Mouse (Mus musculus): ENCODE data around the gene Magi2. TPM values are rescaled to one million over a fixed set of nuclear protein-coding genes. Genes with fewer than 3 reads are reported as not detected.
A peak's percentile ranks its signal among the peaks of the same experiment; 100 is the strongest.
"Not testable (repeated sequence)": the region's sequence is repeated elsewhere in the genome, so short reads cannot be mapped to it uniquely, and the experiment has no call there.

Magi2 gene
- polyA plus RNA-seq, 1 experiment: 52.8 TPM

DNA sequence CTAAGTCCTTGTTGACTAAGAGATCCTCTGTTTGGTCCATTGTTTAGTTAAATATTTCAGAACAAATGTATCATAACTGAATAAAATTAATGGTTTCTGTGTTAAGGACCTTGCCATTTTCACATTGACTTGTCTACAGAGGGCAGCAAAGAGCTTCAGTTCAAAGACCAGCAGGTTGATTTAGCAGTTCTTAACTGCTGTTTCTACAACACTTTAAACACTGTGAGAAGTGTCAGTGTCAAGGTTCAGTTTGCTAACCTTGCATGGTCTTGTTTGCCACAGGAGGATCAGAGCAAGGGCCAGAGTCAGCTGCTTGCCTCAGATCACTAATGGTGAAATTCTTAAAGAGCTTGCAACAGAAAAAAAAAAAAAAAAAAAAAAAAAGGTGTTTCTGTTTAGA lies 295.3 kb downstream of the Magi2 start:
- H3K4me3 ChIP-seq (ENCODE audit: insufficient read depth, low read length): no peak overlapping the region
- peaks cover 2% of the 10 kb centered on the region for H3K4me1 ChIP-seq (ENCODE audit: control insufficient read depth, insufficient read depth, low read length)
- no peak overlapping the region for H3K27ac ChIP-seq (ENCODE audit: insufficient read depth, low read length)
- no peak for TF ChIP-seq POLR2A (IDR thresholded peaks at IDR 0.05; ENCODE audit: extremely low read depth, insufficient read depth, low read length)
- peak; percentile 41; the same call in 1 of the 2 replicates for TF ChIP-seq CTCF (IDR thresholded peaks at IDR 0.05; ENCODE audit: extremely low read depth, insufficient read depth, low read length)

DNA sequence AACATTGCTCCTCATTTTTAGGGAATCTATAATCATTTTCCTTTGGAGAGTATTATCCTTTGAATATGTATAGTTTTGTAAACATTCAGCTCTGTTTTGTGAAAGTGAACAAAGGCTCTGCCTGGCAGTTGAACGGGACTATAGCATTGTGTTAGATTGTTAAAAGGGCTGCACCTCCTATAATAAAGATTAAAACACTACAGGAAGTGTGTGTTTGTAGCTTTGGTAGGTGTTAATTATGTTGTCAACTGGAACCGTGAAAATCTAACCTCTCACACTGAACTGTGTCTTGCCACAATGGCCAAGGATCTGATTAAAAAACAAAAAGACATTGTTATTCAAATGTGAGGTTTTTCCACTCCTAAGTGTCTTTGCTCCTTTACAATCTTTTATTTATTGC lies 312.5 kb downstream of the Magi2 start:
- no peak overlapping the region for H3K27ac ChIP-seq (ENCODE audit: insufficient read depth, low read length)
- no peak overlapping the region for H3K4me3 ChIP-seq (ENCODE audit: insufficient read depth, low read length)
- peaks cover 2% of the 10 kb centered on the region for H3K4me1 ChIP-seq (ENCODE audit: control insufficient read depth, insufficient read depth, low read length)
- TF ChIP-seq POLR2A (IDR thresholded peaks at IDR 0.05; ENCODE audit: extremely low read depth, insufficient read depth, low read length) (no peak), CTCF (IDR thresholded peaks at IDR 0.05; ENCODE audit: extremely low read depth, insufficient read depth, low read length) (no peak)

DNA sequence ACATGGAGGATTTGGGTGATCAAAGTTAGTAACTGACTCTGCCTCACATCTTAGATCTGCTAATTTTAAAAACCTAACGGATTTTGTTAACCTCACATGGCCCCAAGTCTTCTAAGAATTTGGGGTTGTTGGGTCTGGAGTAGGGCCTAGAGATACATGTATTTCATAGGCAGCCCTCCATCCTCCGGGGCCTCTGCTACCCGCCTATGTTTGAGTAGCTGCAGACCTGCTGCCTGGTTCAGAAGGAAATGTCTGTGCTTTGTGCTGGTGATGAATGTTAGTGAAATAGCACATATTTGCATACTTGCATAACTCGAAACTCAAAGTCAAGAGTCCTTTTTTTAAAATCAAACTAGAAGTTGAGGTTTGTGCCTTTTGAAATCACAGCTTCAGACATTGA lies 319.6 kb downstream of the Magi2 start:
- Histone ChIP-seq H3K4me1 (ENCODE audit: control insufficient read depth, insufficient read depth, low read length) (peaks cover 8% of the 10 kb centered on the region), H3K4me3 (ENCODE audit: insufficient read depth, low read length) (no peak overlapping the region), H3K27ac (ENCODE audit: insufficient read depth, low read length) (peak overlapping the region; percentile 73; the same call in 1 of the 2 replicates)
- TF ChIP-seq CTCF (IDR thresholded peaks at IDR 0.05; ENCODE audit: extremely low read depth, insufficient read depth, low read length): no peak
- TF ChIP-seq POLR2A (IDR thresholded peaks at IDR 0.05; ENCODE audit: extremely low read depth, insufficient read depth, low read length): peak; percentile 58

DNA sequence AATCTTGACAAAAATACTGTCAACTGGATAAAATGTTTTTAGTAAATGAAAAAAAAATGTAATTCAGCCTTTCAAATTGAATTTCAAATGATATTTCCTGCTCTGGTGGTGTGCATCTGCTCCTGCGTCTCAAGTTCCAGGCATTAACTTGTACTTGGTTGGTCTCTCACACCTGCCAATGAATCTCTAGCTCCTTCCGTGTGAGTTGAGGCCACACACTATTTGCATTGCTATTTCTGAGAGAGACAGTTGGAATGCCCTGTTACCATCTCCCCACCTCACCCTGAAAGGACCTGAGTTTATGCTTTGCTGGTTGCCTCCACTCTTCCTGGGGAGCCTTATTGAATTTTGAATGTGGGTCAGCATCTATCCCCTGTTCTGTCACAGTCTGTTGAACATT lies 320.1 kb downstream of the Magi2 start:
- no peak for TF ChIP-seq POLR2A (IDR thresholded peaks at IDR 0.05; ENCODE audit: extremely low read depth, insufficient read depth, low read length)
- no peak for TF ChIP-seq CTCF (IDR thresholded peaks at IDR 0.05; ENCODE audit: extremely low read depth, insufficient read depth, low read length)
- H3K27ac ChIP-seq (ENCODE audit: insufficient read depth, low read length): peak overlapping the region; percentile 75
- H3K4me3 ChIP-seq (ENCODE audit: insufficient read depth, low read length): no peak overlapping the region
- H3K4me1 ChIP-seq (ENCODE audit: control insufficient read depth, insufficient read depth, low read length): peaks cover 8% of the 10 kb centered on the region

DNA sequence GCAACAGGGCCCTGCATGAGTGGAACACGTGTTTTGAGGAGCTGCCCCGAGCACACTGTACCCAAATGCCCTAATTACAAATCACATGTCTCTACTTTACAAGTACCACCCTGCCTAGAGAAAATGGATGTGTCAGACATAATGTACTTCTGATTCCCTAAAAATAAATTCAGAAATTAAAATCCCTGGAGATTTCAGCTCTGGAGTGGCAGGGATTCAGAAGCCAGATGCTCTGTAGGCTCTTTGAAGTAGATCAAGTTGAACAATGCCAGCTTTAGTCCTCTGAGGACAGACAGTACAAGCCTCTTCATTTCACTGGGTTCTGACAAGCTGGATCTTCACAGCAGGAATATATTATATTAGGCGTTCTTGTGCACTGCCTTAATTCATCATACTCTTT lies 326.7 kb downstream of the Magi2 start:
- peaks cover 3% of the 10 kb centered on the region for H3K4me1 ChIP-seq (ENCODE audit: control insufficient read depth, insufficient read depth, low read length)
- TF ChIP-seq POLR2A (IDR thresholded peaks at IDR 0.05; ENCODE audit: extremely low read depth, insufficient read depth, low read length): no peak
- TF ChIP-seq CTCF (IDR thresholded peaks at IDR 0.05; ENCODE audit: extremely low read depth, insufficient read depth, low read length): no peak
- no peak overlapping the region for H3K27ac ChIP-seq (ENCODE audit: insufficient read depth, low read length)
- H3K4me3 ChIP-seq (ENCODE audit: insufficient read depth, low read length): no peak overlapping the region

DNA sequence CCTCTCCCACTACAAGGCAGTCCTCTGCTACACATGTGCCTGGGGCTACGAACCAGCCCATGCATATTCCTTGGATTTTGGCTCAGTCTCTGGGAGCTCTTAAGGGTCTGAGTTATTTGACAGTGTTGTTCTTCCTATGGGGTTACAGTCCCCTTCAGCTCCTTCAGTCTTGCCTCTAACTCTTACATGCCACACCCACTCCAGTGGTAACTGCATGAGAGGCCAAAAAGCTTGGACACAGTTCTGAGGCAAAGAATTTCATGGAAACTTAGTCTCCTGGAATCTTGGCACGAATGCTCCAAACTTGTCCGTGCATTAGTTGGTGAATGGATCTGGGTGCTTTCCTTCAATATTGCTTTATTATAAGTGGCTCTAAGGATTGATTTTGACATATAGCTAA lies 338.8 kb downstream of the Magi2 start:
- Histone ChIP-seq H3K4me3 (ENCODE audit: insufficient read depth, low read length) (no peak overlapping the region), H3K27ac (ENCODE audit: insufficient read depth, low read length) (no peak overlapping the region), H3K4me1 (ENCODE audit: control insufficient read depth, insufficient read depth, low read length) (no peaks in the 10 kb centered on the region)
- TF ChIP-seq CTCF (IDR thresholded peaks at IDR 0.05; ENCODE audit: extremely low read depth, insufficient read depth, low read length) (no peak), POLR2A (IDR thresholded peaks at IDR 0.05; ENCODE audit: extremely low read depth, insufficient read depth, low read length) (no peak)

DNA sequence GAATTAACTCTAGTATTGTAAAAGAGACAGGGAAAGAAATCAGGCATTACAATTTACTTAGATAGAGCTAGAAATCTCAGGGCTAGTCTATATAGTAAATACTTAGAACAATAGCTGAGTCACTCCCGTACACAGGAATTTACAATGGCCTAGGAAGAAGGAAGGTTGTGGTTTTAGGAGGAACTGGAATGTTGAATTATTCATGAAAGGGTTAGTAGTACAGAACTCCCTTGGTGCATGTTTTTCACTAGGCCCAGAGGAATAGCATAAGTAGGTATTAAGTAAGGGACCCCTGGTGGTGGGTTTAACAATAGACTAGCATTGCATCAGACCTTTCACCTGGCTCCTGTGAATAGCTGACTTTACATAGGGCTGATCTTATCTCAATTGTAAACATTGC lies 339.3 kb downstream of the Magi2 start:
- H3K27ac ChIP-seq (ENCODE audit: insufficient read depth, low read length); H3K4me1 ChIP-seq (ENCODE audit: control insufficient read depth, insufficient read depth, low read length); H3K4me3 ChIP-seq (ENCODE audit: insufficient read depth, low read length): not testable (repeated sequence)

DNA sequence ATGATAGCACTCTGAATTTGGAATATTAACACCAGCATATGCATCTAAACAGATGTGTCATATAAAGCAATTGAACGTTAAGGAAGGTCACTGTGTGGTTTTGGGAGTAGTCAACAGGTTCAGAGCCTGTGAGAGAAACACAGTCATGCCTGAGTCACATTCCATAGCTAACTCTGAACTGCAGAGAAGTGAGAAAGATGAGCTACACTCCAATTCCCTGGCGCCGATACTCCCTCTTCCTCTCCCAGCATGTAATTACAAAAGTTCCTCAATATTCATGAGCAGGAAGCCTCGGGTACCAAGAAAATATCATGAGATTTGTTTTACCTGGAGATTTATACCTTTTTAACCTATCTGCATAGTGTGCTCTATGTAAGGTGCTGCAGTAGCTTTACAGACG lies 380.9 kb downstream of the Magi2 start:
- TF ChIP-seq CTCF (IDR thresholded peaks at IDR 0.05; ENCODE audit: extremely low read depth, insufficient read depth, low read length) (no peak), POLR2A (IDR thresholded peaks at IDR 0.05; ENCODE audit: extremely low read depth, insufficient read depth, low read length) (no peak)
- H3K4me3 ChIP-seq (ENCODE audit: insufficient read depth, low read length): no peak overlapping the region
- H3K27ac ChIP-seq (ENCODE audit: insufficient read depth, low read length): no peak overlapping the region
- H3K4me1 ChIP-seq (ENCODE audit: control insufficient read depth, insufficient read depth, low read length): no peaks in the 10 kb centered on the region

DNA sequence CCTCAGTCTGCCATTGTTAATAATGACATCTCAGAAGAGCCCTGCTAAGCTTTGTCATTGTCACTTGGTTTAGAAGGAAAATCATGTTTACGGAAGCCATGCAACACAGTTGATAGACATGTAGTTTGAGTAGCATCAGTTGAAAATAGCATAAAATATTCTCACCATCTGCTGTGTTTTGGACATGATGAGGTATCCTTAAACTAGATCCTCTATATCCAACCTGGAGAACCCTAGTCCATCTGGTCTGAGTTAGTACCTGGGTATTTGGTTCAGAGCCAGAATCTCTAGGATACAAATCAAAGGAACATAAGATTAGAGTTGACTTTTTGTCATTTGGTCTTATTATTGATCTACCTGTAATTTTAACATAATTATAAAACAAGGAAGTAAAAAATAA lies 385.0 kb downstream of the Magi2 start:
- Histone ChIP-seq H3K4me1 (ENCODE audit: control insufficient read depth, insufficient read depth, low read length) (no peaks in the 10 kb centered on the region), H3K27ac (ENCODE audit: insufficient read depth, low read length) (no peak overlapping the region), H3K4me3 (ENCODE audit: insufficient read depth, low read length) (no peak overlapping the region)
- TF ChIP-seq CTCF (IDR thresholded peaks at IDR 0.05; ENCODE audit: extremely low read depth, insufficient read depth, low read length) (no peak), POLR2A (IDR thresholded peaks at IDR 0.05; ENCODE audit: extremely low read depth, insufficient read depth, low read length) (no peak)

DNA sequence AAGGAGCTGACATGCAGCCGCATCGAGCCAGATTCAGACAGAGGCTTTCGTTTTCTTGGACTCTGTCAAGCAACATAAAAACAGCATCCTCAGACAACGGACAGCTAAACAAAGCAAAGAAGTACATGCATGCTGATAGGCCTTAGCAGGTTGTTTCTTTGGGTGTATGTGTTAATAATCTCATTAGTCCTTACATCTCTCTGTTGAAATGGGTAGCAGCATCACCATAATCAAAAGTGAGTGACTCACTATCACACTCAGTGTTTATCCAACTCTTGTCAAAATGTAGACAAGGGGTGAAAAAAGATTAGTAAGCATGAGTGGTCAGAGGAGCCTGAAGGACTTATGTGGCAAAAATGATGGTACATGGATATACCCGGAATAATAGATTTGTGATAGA lies 394.8 kb downstream of the Magi2 start:
- H3K4me3 ChIP-seq (ENCODE audit: insufficient read depth, low read length): no peak overlapping the region
- H3K27ac ChIP-seq (ENCODE audit: insufficient read depth, low read length): no peak overlapping the region
- no peak for TF ChIP-seq CTCF (IDR thresholded peaks at IDR 0.05; ENCODE audit: extremely low read depth, insufficient read depth, low read length)
- TF ChIP-seq POLR2A (IDR thresholded peaks at IDR 0.05; ENCODE audit: extremely low read depth, insufficient read depth, low read length): no peak
- no peaks in the 10 kb centered on the region for H3K4me1 ChIP-seq (ENCODE audit: control insufficient read depth, insufficient read depth, low read length)

DNA sequence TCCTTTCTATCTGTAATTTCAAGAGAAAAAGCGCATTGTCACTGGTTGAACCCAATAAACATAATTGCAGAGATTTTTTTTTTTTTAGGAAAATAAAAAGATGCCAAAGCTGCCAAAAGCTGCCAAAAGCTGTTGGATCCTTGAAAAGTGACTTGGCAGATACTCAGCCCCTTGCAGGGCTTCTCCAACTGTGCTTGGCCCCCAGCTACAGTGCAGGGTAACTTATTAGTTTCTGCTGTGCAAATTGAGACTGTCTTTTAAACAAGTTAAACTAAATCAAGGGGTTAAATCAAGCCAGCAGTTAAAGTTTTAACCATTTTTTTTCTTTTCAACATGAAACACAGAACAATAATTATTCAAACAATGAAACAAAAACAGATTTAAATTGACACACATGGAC lies 407.1 kb downstream of the Magi2 start:
- no peak overlapping the region for H3K27ac ChIP-seq (ENCODE audit: insufficient read depth, low read length)

More for the DNA sequence above, 407.1 kb downstream of the Magi2 start:
- H3K4me1 ChIP-seq (ENCODE audit: control insufficient read depth, insufficient read depth, low read length): no peaks in the 10 kb centered on the region
- TF ChIP-seq CTCF (IDR thresholded peaks at IDR 0.05; ENCODE audit: extremely low read depth, insufficient read depth, low read length): no peak
- TF ChIP-seq POLR2A (IDR thresholded peaks at IDR 0.05; ENCODE audit: extremely low read depth, insufficient read depth, low read length): no peak
- no peak overlapping the region for H3K4me3 ChIP-seq (ENCODE audit: insufficient read depth, low read length)
